Mouse (Mus musculus): ENCODE measurements around the gene Tmc6. TPM values are rescaled to one million over a fixed set of nuclear protein-coding genes. Genes with fewer than 3 reads are reported as not detected.

Tmc6 gene
- total and polyA plus RNA-seq, 3 experiments: 16.8 to 28.4 (median 26.8) TPM

- dilution Hi-C loops (cut with MboI; ENCODE audit: extremely low pct_ligation_motif_present, extremely low pct_unique_long_range_greater_than_20kb, low sequenced_read_pairs) (no loop called here), in situ Hi-C loops (cut with MboI; ENCODE audit: low pct_ligation_motif_present, low pct_unique_long_range_greater_than_20kb, low sequenced_read_pairs) (no loop called here)
- H3K4me3 ChIP-seq (replicated peaks in 1 of 3; ENCODE audit: low read depth in 2 of 3, low read length in 2 of 3, poor library complexity in 1 of 3): no peak overlapping the region
- no peak for DNase-seq (ENCODE audit: extremely low read depth)
- H3K9me3 ChIP-seq (replicated peaks; ENCODE audit: low read length): no peaks in the 10 kb centered on the region
- no peaks in the 10 kb centered on the region for H3K79me2 ChIP-seq (replicated peaks; ENCODE audit: control insufficient read depth, extremely low read depth, insufficient read depth, poor library complexity, severe bottlenecking)
- peaks cover 6 to 13% of the 10 kb centered on the region in 2 experiments; a peak in 2 of 4 replicates for H3K4me1 ChIP-seq (ENCODE audit: control insufficient read depth in 1 of 2, insufficient read depth in 2 of 2)
- TF ChIP-seq E2F4 (IDR thresholded peaks at IDR 0.05; ENCODE audit: insufficient replicate concordance, low read depth, low read length): no peak
- no peak for TF ChIP-seq RCOR1 (conservative IDR thresholded peaks at IDR 0.05; ENCODE audit: low read depth, low read length)
- TF ChIP-seq PAX5 (IDR thresholded peaks at IDR 0.05; ENCODE audit: low read length): no peak
- TF ChIP-seq ZKSCAN1 (IDR thresholded peaks at IDR 0.05; ENCODE audit: borderline replicate concordance, low read depth, low read length): no peak
- no peak for TF ChIP-seq GABPA (IDR thresholded peaks at IDR 0.05; ENCODE audit: insufficient replicate concordance, low read depth, low read length)
- no peak for TF ChIP-seq MAZ (IDR thresholded peaks at IDR 0.05; ENCODE audit: low read depth, low read length)
- TF ChIP-seq IRF4 (IDR thresholded peaks at IDR 0.05; ENCODE audit: low read depth, low read length): no peak
- no peak for TF ChIP-seq SMC3 (IDR thresholded peaks at IDR 0.05; ENCODE audit: low read depth, low read length)
- TF ChIP-seq CHD2 (IDR thresholded peaks at IDR 0.05; ENCODE audit: low read length): no peak
- TF ChIP-seq KAT2A (IDR thresholded peaks at IDR 0.05; ENCODE audit: insufficient replicate concordance, low read length): no peak
- no peak for TF ChIP-seq ZNF384 (IDR thresholded peaks at IDR 0.05; ENCODE audit: low read depth, low read length)
- TF ChIP-seq JUND (conservative IDR thresholded peaks at IDR 0.05; ENCODE audit: low read depth, low read length): no peak
- no peak for TF ChIP-seq ETS1 (conservative IDR thresholded peaks at IDR 0.05; ENCODE audit: low read depth, low read length)
- TF ChIP-seq EP300 (IDR thresholded peaks at IDR 0.05; ENCODE audit: low read length): no peak
- TF ChIP-seq RAD21 (IDR thresholded peaks at IDR 0.05; ENCODE audit: low read depth, low read length): no peak
- TF ChIP-seq BHLHE40 (IDR thresholded peaks at IDR 0.05; ENCODE audit: low read depth, low read length): no peak
- no peaks in the 10 kb centered on the region for H3K27me3 ChIP-seq (replicated peaks)
- H3K27ac ChIP-seq (ENCODE audit: insufficient read depth, low read depth): no peak overlapping the region
- no peak overlapping the region for H3K9ac ChIP-seq (ENCODE audit: insufficient read depth, low read depth)
- no peak overlapping the region for H3K4me2 ChIP-seq (ENCODE audit: insufficient read depth, low read depth, poor library complexity, severe bottlenecking)
- peaks cover 74 to 93% of the 10 kb centered on the region in 2 experiments for H3K36me3 ChIP-seq (replicated peaks in 1 of 2; ENCODE audit: control insufficient read depth in 1 of 2, insufficient read depth in 1 of 2, low read length in 1 of 2)
These were observed 39.3 kb downstream of the Tmc6 start for GRCm38 (mm10) chr11:117742715-117743114.

DNA sequence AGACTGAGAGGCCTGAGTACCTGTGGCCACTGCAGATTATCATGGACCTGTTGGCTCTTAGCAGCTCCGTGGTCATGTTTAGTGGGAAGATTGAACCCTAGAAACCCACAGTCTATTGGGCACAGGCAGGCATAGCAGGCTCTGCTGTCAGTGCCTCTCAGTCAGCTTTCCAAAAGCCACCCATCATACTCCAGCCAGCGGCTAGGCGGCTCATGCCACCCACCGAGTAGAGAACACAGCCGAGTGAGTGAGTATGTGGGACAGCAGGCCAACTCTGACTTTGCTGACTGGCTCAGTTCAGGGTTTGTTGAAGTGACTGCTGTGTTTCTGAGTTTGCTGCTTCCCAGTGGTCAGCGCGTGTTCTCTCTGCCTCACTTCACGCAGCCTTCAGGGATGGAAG, 39.8 kb downstream of the Tmc6 start:
- Histone ChIP-seq H3K36me3 (replicated peaks in 1 of 2; ENCODE audit: control insufficient read depth in 1 of 2, insufficient read depth in 1 of 2, low read length in 1 of 2) (peaks cover 72 to 91% of the 10 kb centered on the region in 2 experiments), H3K79me2 (replicated peaks; ENCODE audit: control insufficient read depth, extremely low read depth, insufficient read depth, poor library complexity, severe bottlenecking) (no peaks in the 10 kb centered on the region), H3K27me3 (replicated peaks) (no peaks in the 10 kb centered on the region), H3K9me3 (replicated peaks; ENCODE audit: low read length) (no peaks in the 10 kb centered on the region), H3K27ac (ENCODE audit: insufficient read depth, low read depth) (no peak overlapping the region), H3K4me2 (ENCODE audit: insufficient read depth, low read depth, poor library complexity, severe bottlenecking) (no peak overlapping the region), H3K4me3 (replicated peaks in 1 of 3; ENCODE audit: low read depth in 2 of 3, low read length in 2 of 3, poor library complexity in 1 of 3) (no peak overlapping the region), H3K4me1 (ENCODE audit: control insufficient read depth in 1 of 2, insufficient read depth in 2 of 2) (peaks cover 6 to 13% of the 10 kb centered on the region in 2 experiments; a peak in 2 of 4 replicates), H3K9ac (ENCODE audit: insufficient read depth, low read depth) (no peak overlapping the region)
- in situ Hi-C loops (cut with MboI; ENCODE audit: low pct_ligation_motif_present, low pct_unique_long_range_greater_than_20kb, low sequenced_read_pairs): no loop called here
- TF ChIP-seq JUN (IDR thresholded peaks at IDR 0.05; ENCODE audit: insufficient read depth, low read depth, low read length) (no peak), ELF1 (IDR thresholded peaks at IDR 0.05; ENCODE audit: low read depth, low read length) (no peak), ZMIZ1 (IDR thresholded peaks at IDR 0.05; ENCODE audit: low read depth, low read length) (no peak), IRF4 (IDR thresholded peaks at IDR 0.05; ENCODE audit: low read depth, low read length) (no peak), USF1 (IDR thresholded peaks at IDR 0.05; ENCODE audit: low read depth, low read length) (no peak), GABPA (IDR thresholded peaks at IDR 0.05; ENCODE audit: insufficient replicate concordance, low read depth, low read length) (no peak), USF2 (conservative IDR thresholded peaks at IDR 0.05; ENCODE audit: low read depth, low read length) (no peak), POLR2AphosphoS2 (IDR thresholded peaks at IDR 0.05; ENCODE audit: low read depth, low read length) (no peak), ETS1 (conservative IDR thresholded peaks at IDR 0.05; ENCODE audit: low read depth, low read length) (no peak), MAFK (IDR thresholded peaks at IDR 0.05; ENCODE audit: insufficient replicate concordance, low read length) (no peak), SMC3 (IDR thresholded peaks at IDR 0.05; ENCODE audit: low read depth, low read length) (no peak), NELFE (IDR thresholded peaks at IDR 0.05; ENCODE audit: low read depth, low read length) (no peak), NRF1 (IDR thresholded peaks at IDR 0.05; ENCODE audit: low read depth, low read length) (no peak), MYC (IDR thresholded peaks at IDR 0.05; ENCODE audit: low read depth, low read length) (no peak), ZC3H11A (IDR thresholded peaks at IDR 0.05; ENCODE audit: low read depth, low read length) (no peak), JUND (conservative IDR thresholded peaks at IDR 0.05; ENCODE audit: low read depth, low read length) (no peak), EP300 (IDR thresholded peaks at IDR 0.05; ENCODE audit: low read length) (no peak), RCOR1 (conservative IDR thresholded peaks at IDR 0.05; ENCODE audit: low read depth, low read length) (no peak), MAZ (IDR thresholded peaks at IDR 0.05; ENCODE audit: low read depth, low read length) (no peak)
- dilution Hi-C loops (cut with MboI; ENCODE audit: extremely low pct_ligation_motif_present, extremely low pct_unique_long_range_greater_than_20kb, low sequenced_read_pairs): no loop called here
- DNase-seq (ENCODE audit: extremely low read depth): no peak

All from CH12.LX (cell line).